Mouse (Mus musculus) forebrain, embryonic 10.5 days (tissue): ENCODE measurements around the gene Sdhb. TPM values are rescaled to one million over a fixed set of nuclear protein-coding genes. Genes with fewer than 3 reads are reported as not detected.
A peak's percentile ranks its signal among the peaks of the same experiment; 100 is the strongest.

Experiments
- DNase-seq: peaks from one replicate; pipeline ENCODE4 v3.0.0-alpha.2; 2017; ENCODE audit warnings: low spot score; ENCODE audit errors: extremely low spot score
- H3K27ac ChIP-seq: fragments of 300-500 bp; sonication (generic); 2 replicates; pipeline ENCODE4 v1.5.1; 2016; ENCODE audit warnings: mild to moderate bottlenecking
- H3K27me3 ChIP-seq: fragments of 300-500 bp; sonication (generic); 2 replicates; pipeline ENCODE4 v1.6.1; 2016; ENCODE audit warnings: mild to moderate bottlenecking; ENCODE audit not compliant: poor library complexity, severe bottlenecking
- H3K36me3 ChIP-seq: fragments of 300-500 bp; sonication (generic); replicated peaks from 2 replicates; pipeline ENCODE4 v1.6.1; 2016; ENCODE audit warnings: mild to moderate bottlenecking, moderate library complexity
- H3K4me1 ChIP-seq: fragments of 300-500 bp; sonication (generic); 2 replicates; pipeline ENCODE4 v1.6.1; 2016
- H3K4me3 ChIP-seq: fragments of 300-500 bp; sonication (generic); 2 replicates; pipeline ENCODE4 v1.5.1; 2016; ENCODE audit warnings: mild to moderate bottlenecking, moderate library complexity
- H3K9me3 ChIP-seq: fragments of 300-500 bp; sonication (generic); 2 replicates; pipeline ENCODE4 v1.6.1; 2016; ENCODE audit warnings: mild to moderate bottlenecking, moderate library complexity
- WGBS: fragments of 180-500 bp; shearing (Covaris S2); methylation state at CpG from one replicate; pipeline ENCODE4 v1.1.7; 2016; 5-methylcytosine and 5-hydroxymethylcytosine counted together
- polyA plus RNA-seq: library from polyadenylated mRNA; unstranded; fragments of >200 nt; fragmentation: Nextera tagmentation; extraction: Ambion mirVana; gene quantifications from 2 replicates; pipeline ENCODE4 v1.2.1, GENCODE M21; 2016

The Sdhb gene
- 411 and 415 TPM in 2 replicates for polyA plus RNA-seq

- H3K4me1 ChIP-seq = peaks cover 64% of the 10 kb centered on the region
- peak within 1 kb of the TSS; percentile 95 for H3K27ac ChIP-seq
- peaks cover 3% of the 10 kb centered on the region for H3K36me3 ChIP-seq
- peak within 1 kb of the TSS; percentile 98 for H3K4me3 ChIP-seq
- no peaks in the 10 kb centered on the region for H3K9me3 ChIP-seq
- peaks cover 8% of the 10 kb centered on the region; the same call in 1 of the 2 replicates for H3K27me3 ChIP-seq
- WGBS = 5% methylated on average over 37 of the region's 37 CpGs
- DNase-seq = peak; percentile 98
These were observed at the start of gene Sdhb for GRCm38 (mm10) chr4:140960781-140961466. Sdhb (plus strand) TSS chr4:140961203.

GRCm38 (mm10) chr4:140911416-140911815 is 49.6 kb upstream of the Sdhb start:
- Histone ChIP-seq H3K27ac (no peak overlapping the region), H3K4me3 (no peak overlapping the region), H3K4me1 (peaks cover 20% of the 10 kb centered on the region), H3K27me3 (peaks cover 33% of the 10 kb centered on the region), H3K9me3 (no peaks in the 10 kb centered on the region), H3K36me3 (no peaks in the 10 kb centered on the region)
- 93% methylated on average over 9 of the region's 9 CpGs for WGBS
- no peak for DNase-seq

- 93% methylated on average over 10 of the region's 10 CpGs for WGBS
- H3K27me3 ChIP-seq = peaks cover 23% of the 10 kb centered on the region
- no peak overlapping the region for H3K27ac ChIP-seq
- peaks cover 15% of the 10 kb centered on the region for H3K4me1 ChIP-seq
- H3K36me3 ChIP-seq = no peaks in the 10 kb centered on the region
- no peaks in the 10 kb centered on the region for H3K9me3 ChIP-seq
- no peak for DNase-seq
- no peak overlapping the region for H3K4me3 ChIP-seq
These were observed 48.7 kb upstream of the Sdhb start for GRCm38 (mm10) chr4:140912271-140912833.

- no peaks in the 10 kb centered on the region for H3K9me3 ChIP-seq
- peaks cover 11% of the 10 kb centered on the region for H3K27me3 ChIP-seq
- DNase-seq = no peak
- 92% methylated on average over 9 of the region's 9 CpGs for WGBS
- H3K4me1 ChIP-seq = peaks cover 15% of the 10 kb centered on the region
- no peak overlapping the region for H3K4me3 ChIP-seq
- no peaks in the 10 kb centered on the region for H3K36me3 ChIP-seq
- H3K27ac ChIP-seq = no peak overlapping the region
These were observed 47.4 kb upstream of the Sdhb start for GRCm38 (mm10) chr4:140913565-140913964.

- peaks cover 19% of the 10 kb centered on the region for H3K4me1 ChIP-seq
- H3K27ac ChIP-seq = peak overlapping the region; percentile 51
- no peak for DNase-seq
- H3K36me3 ChIP-seq = no peaks in the 10 kb centered on the region
- WGBS = 53% methylated on average over 6 of the region's 6 CpGs
- H3K4me3 ChIP-seq = no peak overlapping the region
- no peaks in the 10 kb centered on the region for H3K9me3 ChIP-seq
- H3K27me3 ChIP-seq = no peaks in the 10 kb centered on the region
These were observed 46.3 kb upstream of the Sdhb start for GRCm38 (mm10) chr4:140914731-140915131.

- 86% methylated on average over 3 of the region's 3 CpGs for WGBS
- no peaks in the 10 kb centered on the region for H3K36me3 ChIP-seq
- H3K27me3 ChIP-seq = no peaks in the 10 kb centered on the region
- H3K4me1 ChIP-seq = peaks cover 19% of the 10 kb centered on the region
- DNase-seq = no peak
- no peak overlapping the region for H3K4me3 ChIP-seq
- no peaks in the 10 kb centered on the region for H3K9me3 ChIP-seq
- no peak overlapping the region for H3K27ac ChIP-seq
These were observed 45.8 kb upstream of the Sdhb start for GRCm38 (mm10) chr4:140915235-140915634.

- H3K4me3 ChIP-seq = no peak overlapping the region
- 89% methylated on average over 5 of the region's 5 CpGs for WGBS
- no peaks in the 10 kb centered on the region for H3K27me3 ChIP-seq
- no peak overlapping the region for H3K27ac ChIP-seq
- H3K4me1 ChIP-seq = peaks cover 11% of the 10 kb centered on the region
- H3K36me3 ChIP-seq = no peaks in the 10 kb centered on the region
- DNase-seq = no peak
- H3K9me3 ChIP-seq = no peaks in the 10 kb centered on the region
These were observed 44.7 kb upstream of the Sdhb start for GRCm38 (mm10) chr4:140916296-140916695.

- DNase-seq = no peak
- Histone ChIP-seq H3K27me3 (no peaks in the 10 kb centered on the region), H3K4me1 (peaks cover 11% of the 10 kb centered on the region), H3K27ac (no peak overlapping the region), H3K9me3 (no peaks in the 10 kb centered on the region), H3K36me3 (no peaks in the 10 kb centered on the region), H3K4me3 (no peak overlapping the region)
- 93% methylated on average over 9 of the region's 9 CpGs for WGBS
These were observed 43.6 kb upstream of the Sdhb start for GRCm38 (mm10) chr4:140917451-140917850.

- Histone ChIP-seq H3K4me1 (peaks cover 7% of the 10 kb centered on the region; the same call in 1 of the 2 replicates), H3K27ac (no peak overlapping the region), H3K27me3 (no peaks in the 10 kb centered on the region), H3K36me3 (no peaks in the 10 kb centered on the region), H3K4me3 (no peak overlapping the region), H3K9me3 (no peaks in the 10 kb centered on the region)
- no peak for DNase-seq
- 83% methylated on average over 11 of the region's 11 CpGs for WGBS
These were observed 40.8 kb upstream of the Sdhb start for GRCm38 (mm10) chr4:140919974-140920836.

- Histone ChIP-seq H3K27ac (0 out of 2 replicates have a peak overlapping the region, but pooled peaks have one; percentile 15), H3K9me3 (no peaks in the 10 kb centered on the region), H3K36me3 (no peaks in the 10 kb centered on the region), H3K4me1 (peaks cover 9% of the 10 kb centered on the region; the same call in 1 of the 2 replicates), H3K27me3 (no peaks in the 10 kb centered on the region), H3K4me3 (no peak overlapping the region)
- 87% methylated on average over 5 of the region's 5 CpGs for WGBS
- DNase-seq = no peak
These were observed 38.5 kb upstream of the Sdhb start for GRCm38 (mm10) chr4:140922508-140922907.

GRCm38 (mm10) chr4:140925648-140926047 is 35.4 kb upstream of the Sdhb start:
- DNase-seq = no peak
- no peaks in the 10 kb centered on the region for H3K27me3 ChIP-seq
- no peak overlapping the region for H3K27ac ChIP-seq
- H3K4me1 ChIP-seq = peaks cover 15% of the 10 kb centered on the region
- no peak overlapping the region for H3K4me3 ChIP-seq
- H3K36me3 ChIP-seq = no peaks in the 10 kb centered on the region
- no peaks in the 10 kb centered on the region for H3K9me3 ChIP-seq
- 78% methylated on average over 8 of the region's 8 CpGs for WGBS

- Histone ChIP-seq H3K4me1 (peaks cover 15% of the 10 kb centered on the region), H3K27ac (no peak overlapping the region), H3K36me3 (no peaks in the 10 kb centered on the region), H3K27me3 (no peaks in the 10 kb centered on the region), H3K9me3 (no peaks in the 10 kb centered on the region), H3K4me3 (no peak overlapping the region)
- no peak for DNase-seq
- 87% methylated on average over 9 of the region's 9 CpGs for WGBS
These were observed 32.7 kb upstream of the Sdhb start for GRCm38 (mm10) chr4:140928349-140928748.

GRCm38 (mm10) chr4:140929745-140930144 is 31.3 kb upstream of the Sdhb start:
- WGBS = 65% methylated on average over 8 of the region's 8 CpGs
- H3K27ac ChIP-seq = no peak overlapping the region
- no peak for DNase-seq
- H3K36me3 ChIP-seq = no peaks in the 10 kb centered on the region
- H3K27me3 ChIP-seq = no peaks in the 10 kb centered on the region
- peaks cover 12% of the 10 kb centered on the region for H3K4me1 ChIP-seq
- H3K4me3 ChIP-seq = no peak overlapping the region
- no peaks in the 10 kb centered on the region for H3K9me3 ChIP-seq
